Mouse (Mus musculus): Measurements from ENCODE around the gene Tnnt1.

GRCm38 (mm10) chr7:4470275-4471178, 45.7 kb downstream of the Tnnt1 start:
- TF ChIP-seq POLR2A (IDR thresholded peaks at IDR 0.05; ENCODE audit: borderline replicate concordance, insufficient read depth, low read length) (no peak), CTCF (IDR thresholded peaks at IDR 0.05; ENCODE audit: borderline replicate concordance, insufficient read depth, low read depth, low read length) (no peak)
